Mouse (Mus musculus) spleen, adult 2 months (tissue): ENCODE measurements at regions not wholly inside any gene's neighbourhood (a gene's known extent, or its start where the extent isn't known, plus 50 kb on each side); places are given as distances from the start of the nearest gene placed in this dataset.

Experiments
- DNase-seq, 2 experiments: peaks; one replicate each; pipeline versions ENCODE4 v3.0.0 to v3.0.0-alpha.2; 2012 to 2021; ENCODE audit warnings: low spot score in 2 of 2, low read depth in 1 of 2
- H3K27ac ChIP-seq: fragments of 200-500 bp; 2 replicates; pipeline ENCODE4 v1.5.1; 2012; ENCODE audit warnings: low read length, inconsistent platforms; ENCODE audit not compliant: insufficient read depth
- H3K27me3 ChIP-seq: fragments of 200-500 bp; 2 replicates; pipeline ENCODE4 v1.6.1; 2012; ENCODE audit warnings: mild to moderate bottlenecking, moderate library complexity, low read length, inconsistent platforms; ENCODE audit not compliant: control insufficient read depth, insufficient read depth
- H3K36me3 ChIP-seq: fragments of 200-500 bp; 2 replicates; pipeline ENCODE4 v1.6.1; 2012; ENCODE audit warnings: mild to moderate bottlenecking, low read length, inconsistent platforms; ENCODE audit not compliant: control insufficient read depth, insufficient read depth
- H3K4me1 ChIP-seq: fragments of 200-500 bp; 2 replicates; pipeline ENCODE4 v1.6.1; 2011; ENCODE audit warnings: inconsistent platforms; ENCODE audit not compliant: control insufficient read depth, insufficient read depth, insufficient read length
- H3K4me3 ChIP-seq: fragments of 200-500 bp; 2 replicates; pipeline ENCODE4 v1.5.1; 2011; ENCODE audit warnings: mild to moderate bottlenecking, inconsistent platforms; ENCODE audit not compliant: insufficient read depth, insufficient read length; ENCODE audit errors: extremely low read depth
- CTCF ChIP-seq: fragments of 200-500 bp; IDR thresholded peaks from 2 replicates; pipeline ENCODE4 v1.5.1; 2011; ENCODE audit warnings: mild to moderate bottlenecking, inconsistent platforms; ENCODE audit not compliant: insufficient read depth, insufficient read length, insufficient replicate concordance; ENCODE audit errors: extremely low read depth
- POLR2A ChIP-seq: fragments of 200-500 bp; IDR thresholded peaks from 2 replicates; pipeline ENCODE4 v1.6.1; 2011; ENCODE audit warnings: low read depth, low read length, inconsistent platforms
- WGBS: fragments of 180-500 bp; shearing (Covaris S2); methylation state at CpG from one replicate; pipeline ENCODE4 v1.1.7; 2018; 5-methylcytosine and 5-hydroxymethylcytosine counted together

DNA sequence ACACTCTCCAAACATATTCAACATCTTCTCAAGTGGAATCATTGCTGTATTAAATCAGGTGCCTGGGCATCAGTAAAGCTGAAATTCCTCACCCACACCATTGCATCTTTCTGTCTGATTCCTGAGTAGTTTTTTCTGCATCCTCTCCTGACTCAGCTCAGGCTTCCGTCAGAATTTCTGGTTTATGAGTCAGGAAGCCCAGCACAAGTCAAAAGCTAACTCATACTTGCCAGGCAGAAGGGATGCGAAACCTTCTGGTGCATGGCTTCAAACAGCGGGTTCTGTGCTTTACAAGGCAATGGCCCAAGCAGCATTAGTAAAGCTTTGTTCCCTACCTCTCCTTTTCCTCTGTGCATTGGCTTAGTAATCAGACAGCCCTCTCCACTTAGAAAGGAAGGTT is 155.7 kb upstream of the Ccdc122 start:
- no peaks in the 10 kb centered on the region for H3K27me3 ChIP-seq
- H3K4me3 ChIP-seq, result no peak overlapping the region
- H3K27ac ChIP-seq, result no peak overlapping the region
- no peaks in the 10 kb centered on the region for H3K36me3 ChIP-seq
- DNase-seq, result no peak
- TF ChIP-seq CTCF, result no peak
- TF ChIP-seq POLR2A, result no peak
- WGBS, result 93% methylated on average over 3 of the region's 3 CpGs
- H3K4me1 ChIP-seq, result no peaks in the 10 kb centered on the region

DNA sequence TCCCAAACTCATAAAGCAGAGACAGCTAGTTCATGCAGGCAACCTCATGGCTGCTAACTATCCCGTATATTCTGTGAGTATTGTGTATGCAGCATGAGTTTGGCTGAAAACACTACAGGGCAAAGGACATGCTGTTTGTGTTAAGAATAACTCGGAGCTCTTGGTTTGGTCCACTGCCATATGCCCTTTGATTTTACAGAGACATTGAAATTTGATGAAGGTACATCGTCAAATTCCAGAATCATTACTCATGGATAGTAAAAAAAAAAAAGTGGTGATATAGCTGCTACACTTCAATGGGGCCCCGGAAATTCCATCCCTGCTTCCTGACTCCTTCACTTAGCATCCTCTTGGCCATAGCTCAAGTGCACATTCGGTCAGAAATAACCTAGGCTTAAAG is 159.3 kb upstream of the Ccdc122 start:
- no peak for DNase-seq
- TF ChIP-seq POLR2A, result no peak
- no peak for TF ChIP-seq CTCF
- no peak overlapping the region for H3K4me3 ChIP-seq
- no peaks in the 10 kb centered on the region for H3K4me1 ChIP-seq
- no peaks in the 10 kb centered on the region for H3K27me3 ChIP-seq
- no peaks in the 10 kb centered on the region for H3K36me3 ChIP-seq
- no peak overlapping the region for H3K27ac ChIP-seq
- 85% methylated on average over 5 of the region's 5 CpGs for WGBS

DNA sequence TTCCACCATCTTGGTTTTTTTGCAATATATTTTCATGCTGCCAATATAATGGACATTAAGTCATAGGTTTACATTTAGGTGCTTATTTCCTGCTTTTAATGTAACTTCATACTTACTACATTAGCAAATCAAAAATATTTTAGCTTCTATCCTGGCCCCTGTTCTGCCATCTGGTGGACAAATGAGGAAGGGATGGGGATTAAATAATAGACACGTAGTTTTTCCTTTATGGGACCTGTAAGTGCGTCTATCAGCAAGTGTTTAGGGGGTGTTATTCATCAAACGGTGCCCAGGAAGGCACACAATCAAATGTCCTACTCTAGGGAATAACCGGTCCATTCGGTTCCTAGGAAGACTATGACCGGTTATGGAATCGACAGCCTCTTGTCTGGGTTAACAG is 160.6 kb upstream of the Ccdc122 start:
- no peaks in the 10 kb centered on the region for H3K4me1 ChIP-seq
- peak; percentile 7 to 28 for DNase-seq
- no peak overlapping the region for H3K4me3 ChIP-seq
- no peak for TF ChIP-seq CTCF
- TF ChIP-seq POLR2A, result no peak
- H3K27ac ChIP-seq, result no peak overlapping the region
- no peaks in the 10 kb centered on the region for H3K27me3 ChIP-seq
- WGBS, result 58% methylated on average over 7 of the region's 7 CpGs
- no peaks in the 10 kb centered on the region for H3K36me3 ChIP-seq

DNA sequence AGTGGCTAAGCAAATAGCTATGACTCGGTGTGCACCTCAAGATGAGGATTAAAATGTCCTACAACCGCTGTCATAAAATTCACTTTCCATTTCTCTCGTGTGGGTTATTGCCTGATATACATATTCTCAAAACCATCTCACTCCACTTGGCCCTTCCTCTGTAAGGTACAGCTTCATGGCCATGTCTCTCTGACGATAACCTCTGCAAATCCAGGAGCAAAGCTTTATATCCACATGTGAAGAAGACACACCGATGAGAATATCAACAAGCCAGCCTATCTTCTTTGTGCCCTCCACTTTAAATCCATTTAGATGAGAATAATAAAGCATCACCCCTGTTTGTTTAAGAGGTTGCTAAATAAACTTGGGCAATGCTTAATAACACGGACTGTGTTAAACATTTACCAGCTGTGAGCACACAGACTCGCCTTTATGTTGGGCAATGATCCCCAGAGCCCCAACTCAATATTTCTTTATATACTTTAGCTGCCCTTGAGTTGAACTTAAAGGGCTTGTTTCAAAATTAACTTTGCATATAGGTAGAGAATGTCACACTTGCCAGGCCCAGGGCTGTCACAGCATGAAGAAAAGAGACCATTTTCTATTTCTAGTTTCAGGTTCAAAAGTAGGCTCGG is 161.2 kb upstream of the Ccdc122 start:
- H3K4me3 ChIP-seq, result no peak overlapping the region
- 79% methylated on average over 8 of the region's 8 CpGs for WGBS
- H3K4me1 ChIP-seq, result no peaks in the 10 kb centered on the region
- H3K27ac ChIP-seq, result no peak overlapping the region
- TF ChIP-seq POLR2A, result no peak
- no peak for TF ChIP-seq CTCF
- DNase-seq, result no peak
- H3K27me3 ChIP-seq, result no peaks in the 10 kb centered on the region
- no peaks in the 10 kb centered on the region for H3K36me3 ChIP-seq

- Histone ChIP-seq H3K4me3 (no peak overlapping the region), H3K36me3 (no peaks in the 10 kb centered on the region), H3K27ac (no peak overlapping the region), H3K27me3 (no peaks in the 10 kb centered on the region), H3K4me1 (no peaks in the 10 kb centered on the region)
- no peak for DNase-seq
- WGBS, result 82% methylated on average over 8 of the region's 8 CpGs
- TF ChIP-seq CTCF (no peak), POLR2A (no peak)
Observed at GRCm38 (mm10) chr14:76874542-76875265, 161.9 kb upstream of the Ccdc122 start.

GRCm38 (mm10) chr14:76873684-76874083 is 162.9 kb upstream of the Ccdc122 start:
- 34% methylated on average over 5 of the region's 5 CpGs for WGBS
- H3K4me1 ChIP-seq, result no peaks in the 10 kb centered on the region
- H3K4me3 ChIP-seq, result no peak overlapping the region
- no peak for DNase-seq
- TF ChIP-seq POLR2A (no peak), CTCF (no peak)
- H3K27me3 ChIP-seq, result no peaks in the 10 kb centered on the region
- no peak overlapping the region for H3K27ac ChIP-seq
- H3K36me3 ChIP-seq, result no peaks in the 10 kb centered on the region

- WGBS, result 89% methylated on average over 6 of the region's 6 CpGs
- TF ChIP-seq CTCF (no peak), POLR2A (no peak)
- H3K27me3 ChIP-seq, result no peaks in the 10 kb centered on the region
- DNase-seq, result no peak
- H3K27ac ChIP-seq, result no peak overlapping the region
- H3K4me3 ChIP-seq, result no peak overlapping the region
- no peaks in the 10 kb centered on the region for H3K36me3 ChIP-seq
- no peaks in the 10 kb centered on the region for H3K4me1 ChIP-seq
Observed at GRCm38 (mm10) chr14:76872976-76873375, 163.6 kb upstream of the Ccdc122 start.
